Mouse (Mus musculus) neutrophil, adult 59 days (primary cell): Measurements from ENCODE around the gene 1700009N14Rik. TPM values are rescaled to one million over a fixed set of nuclear protein-coding genes. Genes with fewer than 3 reads are reported as not detected.

Experiments
- total RNA-seq, 2 experiments: library from RNA; stranded (reverse); gene quantifications; 1 replicate in 1 of 2; 2 replicates in 1 of 2; pipeline ENCODE4 v1.2.4; 2023

The 1700009N14Rik gene
- total RNA-seq, result not detected

GRCm38 (mm10) chr4:39450069-39450468 lies at the start of gene 1700009N14Rik:
TSS of gene 1700009N14Rik (plus strand) at chr4:39450295.

